Mouse (Mus musculus) lung, adult 2 months (tissue): ENCODE measurements around the gene 9430038I01Rik. TPM values are rescaled to one million over a fixed set of nuclear protein-coding genes. Genes with fewer than 3 reads are reported as not detected.

ENCODE experiments used
- DNase-seq: peaks from one replicate; pipeline ENCODE4 v3.0.0; 2022
- H3K4me1 ChIP-seq: fragments of 200-500 bp; 2 replicates; pipeline ENCODE4 v1.6.1; 2011; ENCODE audit warnings: low read length; ENCODE audit not compliant: control insufficient read depth, insufficient read depth
- H3K4me3 ChIP-seq: fragments of 200-500 bp; replicated peaks from 2 replicates; pipeline ENCODE3; 2011; ENCODE audit warnings: low read depth, mild to moderate bottlenecking, control low read depth, low read length; ENCODE audit errors: extremely low read depth
- CTCF ChIP-seq: fragments of 200-500 bp; IDR thresholded peaks from 2 replicates; pipeline ENCODE4 v1.5.1; 2011; ENCODE audit warnings: mild to moderate bottlenecking, low read length, control low read depth; ENCODE audit not compliant: insufficient read depth
- POLR2A ChIP-seq: fragments of 200-500 bp; IDR thresholded peaks from 2 replicates; pipeline ENCODE4 v1.6.1; 2011; ENCODE audit warnings: low read depth, mild to moderate bottlenecking, control low read depth, low read length, borderline replicate concordance; ENCODE audit errors: extremely low read depth
- WGBS: fragments of 180-500 bp; shearing (Covaris S2); methylation state at CpG from one replicate; pipeline ENCODE4 v1.1.7; 2018; 5-methylcytosine and 5-hydroxymethylcytosine counted together
- polyA plus RNA-seq: library from polyadenylated mRNA; depleted of rRNA; stranded (reverse); fragments of >200 nt; gene quantifications from 2 replicates; pipeline ENCODE4 v1.2.3, GENCODE M21; 2012; rRNA removed

9430038I01Rik gene
- polyA plus RNA-seq, 1 experiment: 11.1 TPM

DNA sequence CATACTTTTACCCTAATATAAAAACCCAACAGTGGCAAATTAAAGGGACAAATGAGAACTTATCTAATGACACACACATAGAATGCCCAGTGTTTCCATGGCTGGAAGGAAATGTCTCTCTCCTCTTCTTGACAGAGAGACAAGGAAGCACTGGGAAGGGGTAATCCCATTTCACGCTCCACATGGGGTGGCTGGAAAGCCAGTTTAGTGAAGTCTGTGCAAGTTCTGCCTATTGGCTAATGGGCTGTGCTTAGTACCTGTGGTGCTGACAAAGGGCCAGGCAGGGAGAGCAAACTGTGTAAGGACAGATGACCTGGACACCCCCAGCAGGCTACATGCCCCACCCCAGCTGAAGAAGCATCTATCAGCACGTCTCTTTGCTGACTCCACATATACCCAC is 40.4 kb downstream of the 9430038I01Rik start:
- TF ChIP-seq CTCF: no peak
- no peak for TF ChIP-seq POLR2A
- Histone ChIP-seq H3K4me3 (no peak overlapping the region), H3K4me1 (no peaks in the 10 kb centered on the region)
- DNase-seq: no peak
- 79% methylated on average over 2 of the region's 2 CpGs for WGBS

DNA sequence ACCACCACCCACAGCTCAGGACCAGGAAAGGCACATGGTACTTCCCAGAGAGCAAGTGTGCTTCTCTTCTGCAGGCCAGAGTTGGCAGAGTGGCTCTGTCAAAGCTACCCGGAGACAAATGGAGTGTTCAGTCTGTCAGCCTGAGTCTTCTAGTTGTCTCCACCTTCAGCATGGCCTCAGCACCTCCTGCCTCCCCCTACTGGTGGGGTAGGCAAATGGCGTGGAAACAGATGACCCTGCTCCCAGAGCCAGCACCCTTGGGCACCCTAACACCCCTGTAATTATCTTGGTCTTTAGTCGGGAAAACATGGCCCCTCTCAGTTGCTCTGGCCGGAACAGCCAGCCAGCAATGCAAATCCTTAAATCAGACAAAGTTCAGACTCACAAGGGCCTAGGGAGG is 43.8 kb downstream of the 9430038I01Rik start:
- 81% methylated on average over 4 of the region's 4 CpGs for WGBS
- Histone ChIP-seq H3K4me1 (no peaks in the 10 kb centered on the region), H3K4me3 (no peak overlapping the region)
- TF ChIP-seq POLR2A (no peak), CTCF (no peak)
- no peak for DNase-seq

DNA sequence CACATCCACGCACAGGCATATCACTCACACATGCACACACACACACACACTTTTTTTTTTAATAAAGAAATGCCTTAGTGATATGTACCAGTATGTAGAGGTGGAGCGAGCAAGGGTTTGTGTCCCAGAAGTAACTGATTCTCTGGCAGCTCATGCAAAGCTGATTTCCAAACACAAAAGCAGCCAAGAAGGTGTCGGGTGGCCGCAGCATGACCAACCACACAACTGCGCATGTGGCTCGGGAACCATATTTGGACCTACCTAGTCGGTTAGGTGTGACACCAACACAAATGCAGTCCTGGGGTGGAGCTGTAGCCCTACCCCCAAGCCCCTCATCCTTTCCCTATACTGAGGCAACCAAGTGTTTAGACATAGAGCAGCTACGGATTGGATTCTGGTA is 45.5 kb downstream of the 9430038I01Rik start:
- 78% methylated on average over 8 of the region's 8 CpGs for WGBS
- TF ChIP-seq CTCF: no peak
- no peak for TF ChIP-seq POLR2A
- no peak for DNase-seq
- H3K4me1 ChIP-seq: no peaks in the 10 kb centered on the region
- H3K4me3 ChIP-seq: no peak overlapping the region

DNA sequence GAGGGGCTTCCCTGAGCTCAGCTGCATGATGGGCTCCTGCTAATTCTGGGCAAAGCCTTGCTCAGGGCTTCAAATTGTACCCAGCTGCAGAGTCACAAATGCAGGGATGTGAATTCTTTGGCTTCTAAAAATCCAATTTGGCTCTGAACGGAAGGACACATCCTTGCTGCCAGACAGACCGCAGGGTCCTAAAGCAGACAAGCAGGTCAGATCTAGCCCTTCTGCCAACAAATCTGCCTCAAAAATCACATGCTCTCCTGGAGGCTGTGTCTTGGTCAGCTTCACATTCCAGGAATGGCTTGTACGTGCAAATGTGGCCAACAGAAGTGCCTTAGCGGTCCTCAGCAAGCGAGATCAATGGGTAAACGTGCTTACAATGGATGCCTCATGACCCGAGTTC is 46.0 kb downstream of the 9430038I01Rik start:
- H3K4me3 ChIP-seq: no peak overlapping the region
- no peak for DNase-seq
- TF ChIP-seq CTCF: no peak
- no peak for TF ChIP-seq POLR2A
- 63% methylated on average over 7 of the region's 7 CpGs for WGBS
- H3K4me1 ChIP-seq: no peaks in the 10 kb centered on the region

DNA sequence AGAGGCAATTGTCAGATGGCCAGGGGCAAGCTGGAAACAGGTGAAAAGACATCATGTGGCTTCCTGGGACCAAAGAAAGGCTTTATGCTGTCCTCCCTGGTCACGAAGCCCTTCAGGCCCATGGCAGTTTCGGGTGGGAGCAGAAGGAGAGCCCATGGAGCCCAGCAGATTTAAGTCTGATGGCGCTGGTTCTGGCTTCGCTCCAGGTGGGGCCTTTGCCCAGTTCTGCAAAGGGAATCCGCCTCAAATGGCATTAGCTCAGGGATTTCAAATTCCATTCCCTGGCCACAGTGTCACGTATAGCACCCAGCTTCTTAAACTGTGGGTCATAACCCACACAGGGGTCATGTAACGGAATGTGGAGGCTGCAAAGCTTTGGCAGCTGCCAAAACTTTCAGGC is 63.7 kb downstream of the 9430038I01Rik start:
- WGBS: 62% methylated on average over 7 of the region's 7 CpGs
- DNase-seq: no peak

DNA sequence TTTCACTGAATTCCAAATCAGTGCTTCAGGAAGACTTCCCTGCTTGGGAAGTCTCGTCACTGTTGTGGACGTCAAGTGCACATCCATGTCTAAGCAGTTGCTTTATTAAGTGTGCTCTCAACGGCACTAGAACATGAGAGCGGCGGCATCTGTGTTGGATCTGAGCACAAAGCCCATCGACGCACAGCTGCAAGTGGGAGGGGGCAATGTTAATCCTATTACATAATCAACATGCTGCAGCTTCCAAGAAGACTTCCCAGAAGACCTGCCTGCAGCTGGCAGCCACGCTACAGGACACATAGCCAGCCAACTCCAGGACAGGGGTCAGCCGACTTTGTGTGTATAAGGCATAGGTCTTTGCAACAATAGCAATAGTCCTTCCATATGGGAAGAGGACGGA is 64.5 kb downstream of the 9430038I01Rik start:
- no peak for DNase-seq
- Histone ChIP-seq H3K4me3 (no peak overlapping the region), H3K4me1 (no peaks in the 10 kb centered on the region)
- 52% methylated on average over 10 of the region's 10 CpGs for WGBS
- TF ChIP-seq CTCF (no peak), POLR2A (no peak)

More for the DNA sequence above, 63.7 kb downstream of the 9430038I01Rik start:
- TF ChIP-seq CTCF (no peak), POLR2A (no peak)
- Histone ChIP-seq H3K4me3 (no peak overlapping the region), H3K4me1 (no peaks in the 10 kb centered on the region)

DNA sequence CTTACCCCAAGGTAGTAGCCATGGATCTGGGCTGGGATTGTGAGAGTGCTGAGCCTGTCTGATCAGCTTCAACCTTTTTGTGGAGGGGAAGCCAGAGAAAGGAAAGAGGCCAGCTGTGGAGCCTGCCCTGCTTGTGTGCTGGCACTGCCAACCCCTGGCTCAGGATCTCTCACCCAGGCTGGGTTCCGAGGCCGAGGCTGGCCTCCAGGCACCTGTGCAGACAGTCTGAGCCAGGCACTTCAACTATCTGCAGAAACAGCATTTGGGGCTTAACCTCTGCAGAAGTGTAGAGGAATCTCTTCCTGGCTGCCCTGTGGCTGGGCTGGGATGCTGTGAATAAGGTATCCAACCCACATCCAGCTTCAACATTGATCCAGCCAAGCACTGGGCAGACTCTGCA is 76.6 kb downstream of the 9430038I01Rik start:
- TF ChIP-seq CTCF (no peak), POLR2A (no peak)
- WGBS: 80% methylated on average over 2 of the region's 2 CpGs
- Histone ChIP-seq H3K4me1 (no peaks in the 10 kb centered on the region), H3K4me3 (no peak overlapping the region)
- DNase-seq: no peak

Other genes starting within 250 kb of the 9430038I01Rik start
- 0.83 and 0.84 TPM in 2 replicates for gene Ebf3, start 96.3 kb downstream of the 9430038I01Rik start, polyA plus RNA-seq
- gene Glrx3, start 26.9 kb upstream of the 9430038I01Rik start, polyA plus RNA-seq: 41.2 and 50.6 TPM in 2 replicates